Mouse (Mus musculus): ENCODE measurements around the gene Gm10570.

DNA sequence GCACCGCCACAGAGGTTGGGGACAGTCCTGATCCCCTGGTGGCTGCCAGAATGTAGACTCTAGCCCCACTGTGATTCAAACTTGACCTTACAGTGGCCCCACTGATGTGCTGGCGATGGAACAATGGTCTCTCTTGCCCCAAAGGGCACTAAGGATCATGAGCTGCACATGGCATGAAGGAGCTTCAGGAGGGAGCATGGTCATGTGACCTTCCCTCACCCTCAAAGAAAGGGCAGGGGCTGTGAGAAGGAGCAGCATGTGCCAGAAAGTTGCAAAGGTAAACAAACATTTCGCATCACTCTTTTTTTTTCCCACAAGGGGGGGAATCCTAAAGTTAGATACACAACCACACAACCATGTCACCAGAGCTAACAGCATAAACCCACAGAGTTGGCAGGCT lies 9.6 kb upstream of the Gm10570 start:
- TF ChIP-seq POLR2A (IDR thresholded peaks at IDR 0.05; ENCODE audit: extremely low read depth, insufficient read depth, low read length) (no peak), CTCF (IDR thresholded peaks at IDR 0.05; ENCODE audit: extremely low read depth, insufficient read depth, low read length) (no peak)
